In genomic region chr5:23410040-23410717, GRCm38 (mm10) we compare ENCODE assay signal across 10 mouse cellular contexts. TPM values are rescaled to one million over a fixed set of nuclear protein-coding genes. Genes with fewer than 3 reads are reported as not detected.
DNase-seq lines count a peak whose midpoint lies in the region; ATAC-seq lines count a peak whose summit lies in the region.
"Had no signal": no experiment of that assay in that cellular context is flagged by ENCODE, and none has a peak within 500 bp of the region (broad histone marks: within the 10 kb centered on the region; RNA-seq: fewer than 3 reads in every experiment).

No protein-coding gene starts in this region.

- H3K36me3 ChIP-seq in intestine, embryonic 16.5 days (ENCODE audit: control insufficient read depth, insufficient read depth, low read length) = no peaks in the 10 kb centered on the region
- H3K36me3 ChIP-seq in intestine, embryonic 15.5 days = peaks cover 4% of the 10 kb centered on the region; the same call in 1 of the 2 replicates

- peak; percentile 84 for DNase-seq in adipocyte (ENCODE audit: low spot score)
- DNase-seq in heart, postnatal 25 days (ENCODE audit: low spot score) = peak; percentile 36
- DNase-seq in cerebellum, adult 11 months = no peak
- DNase-seq in adrenal gland, postnatal 4 days (ENCODE audit: low spot score in 2 of 2) = no peak
- no peak for DNase-seq in layer of hippocampus, postnatal 25 days (ENCODE audit: extremely low spot score in 1 of 2, low spot score in 1 of 2)
- DNase-seq: right cerebral cortex, postnatal 25 days had no signal

- intact Hi-C loops in heart, postnatal 25 days (cut with DNase I) = loop anchor here (10.0 kb wide), 1 partner anchor 245 kb away; no protein-coding TSS in a partner anchor

- H3K9ac ChIP-seq in intestine, embryonic 16.5 days (ENCODE audit: low read depth, low read length) = no peak overlapping the region
- no peak overlapping the region for H3K9ac ChIP-seq in intestine, embryonic 15.5 days
- H3K9ac ChIP-seq: liver, embryonic 14.5 days had no signal

- peaks cover 29% of the 10 kb centered on the region for H3K4me1 ChIP-seq in intestine, embryonic 16.5 days (ENCODE audit: control insufficient read depth, insufficient read depth, low read length)
- peaks cover 10% of the 10 kb centered on the region for H3K4me1 ChIP-seq in intestine, embryonic 15.5 days (replicated peaks)

- 59% methylated on average over 9 of the region's 9 CpGs for WGBS in intestine, embryonic 16.5 days
- 52% methylated on average over 9 of the region's 9 CpGs for WGBS in intestine, embryonic 15.5 days

- no peaks in the 10 kb centered on the region for H3K27me3 ChIP-seq in intestine, embryonic 16.5 days (replicated peaks; ENCODE audit: control insufficient read depth, insufficient read depth, low read length)
- H3K27me3 ChIP-seq in intestine, embryonic 15.5 days (replicated peaks) = no peaks in the 10 kb centered on the region

- ATAC-seq in intestine, embryonic 16.5 days = no peak
- no peak for ATAC-seq in intestine, embryonic 15.5 days
- peak; percentile 88 for ATAC-seq in megakaryocyte, adult 5-6 weeks (ENCODE audit: poor library complexity, severe bottlenecking)

- peak overlapping the region; percentile 54 for H3K27ac ChIP-seq in intestine, embryonic 16.5 days (ENCODE audit: low read length)
- H3K27ac ChIP-seq in intestine, embryonic 15.5 days = no peak overlapping the region
- H3K27ac ChIP-seq: liver, embryonic 14.5 days had no signal

- H3K4me3 ChIP-seq in intestine, embryonic 16.5 days (ENCODE audit: low read length) = no peak overlapping the region
- no peak overlapping the region for H3K4me3 ChIP-seq in intestine, embryonic 15.5 days (replicated peaks)

- H3K4me2 ChIP-seq in intestine, embryonic 16.5 days (ENCODE audit: low read depth, low read length) = no peak overlapping the region
- H3K4me2 ChIP-seq in intestine, embryonic 15.5 days (replicated peaks) = no peak overlapping the region

- no peaks in the 10 kb centered on the region for H3K9me3 ChIP-seq in intestine, embryonic 16.5 days (ENCODE audit: control insufficient read depth, low read length)
- no peaks in the 10 kb centered on the region for H3K9me3 ChIP-seq in intestine, embryonic 15.5 days

RNA-seq across cellular contexts. Expression of gene Kmt2e, which starts 24.1 kb away (rescaled TPM):
- polyA plus RNA-seq in intestine, embryonic 16.5 days (2015; fragmentation: Nextera tagmentation; extraction: Ambion mirVana) = 74.6 and 83.1 TPM in 2 replicates
- 77.2 and 86.4 TPM in 2 replicates for polyA plus RNA-seq in intestine, embryonic 15.5 days (2015; fragmentation: Nextera tagmentation; extraction: Ambion mirVana)
- 10 to 100 TPM; 40.0 to 52.3 TPM for total RNA-seq in heart, postnatal 25 days (2021)
- 148 and 158 TPM in 2 replicates for total RNA-seq in megakaryocyte, adult 5-6 weeks (2015)
- total RNA-seq in megakaryocyte, adult 5-6 weeks (2017) = 63.3 and 69.2 TPM in 2 replicates
- 10 to 100 TPM; 90.0 to 93.1 TPM for total RNA-seq in adrenal gland, postnatal 4 days (2021)
- total RNA-seq in layer of hippocampus, postnatal 25 days (2021) = 100 to 1,000 TPM in 1 of 2 experiments, 10 to 100 TPM in 1; 80.8 to 102 TPM

Comparison
In these comparisons a context has a peak if more than half of its experiments do, and no peak if none do; other contexts are left out.
1. DNase-seq: peak in adipocyte (single experiment) and heart, postnatal 25 days (single experiment); none in cerebellum, adult 11 months (single experiment), adrenal gland, postnatal 4 days (0 of 2) and layer of hippocampus, postnatal 25 days (0 of 2).